Mouse (Mus musculus): Measurements from ENCODE around the gene Amt. TPM values are rescaled to one million over a fixed set of nuclear protein-coding genes. Genes with fewer than 3 reads are reported as not detected.
"Not testable (repeated sequence)": the region's sequence is repeated elsewhere in the genome, so short reads cannot be mapped to it uniquely, and the experiment has no call there.

Amt gene
- polyA plus RNA-seq, 1 experiment from 2014 or later: 6.2 TPM

DNA sequence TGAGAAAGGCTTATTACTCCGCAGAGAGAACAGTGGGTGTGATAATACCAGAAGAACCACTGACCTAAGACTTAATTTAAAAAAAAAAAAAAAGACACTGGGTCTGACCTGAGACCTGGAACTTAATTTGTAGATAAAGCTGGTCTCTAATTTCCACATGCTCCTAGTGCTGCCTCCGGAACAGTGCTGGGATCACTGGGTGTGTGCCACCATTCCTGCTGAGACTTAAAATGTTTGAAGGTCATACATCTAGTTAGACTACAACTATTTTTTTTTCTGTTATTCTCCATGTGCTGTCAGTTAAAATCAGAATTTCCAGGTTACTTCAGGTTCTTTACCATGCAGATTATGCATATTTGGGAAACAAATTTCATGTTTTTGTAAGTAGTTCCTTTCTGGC is 11.5 kb downstream of the Amt start:
- DNase-seq (ENCODE audit: low spot score) (no peak), ATAC-seq (ENCODE audit: low read depth) (no peak)
- Histone ChIP-seq H3K4me1 (ENCODE audit: control insufficient read depth, insufficient read depth, low read length) (peaks cover 32% of the 10 kb centered on the region), H3K4me2 (ENCODE audit: low read depth, low read length) (peak overlapping the region; percentile 86), H3K9ac (ENCODE audit: low read depth, low read length) (peak overlapping the region; percentile 63; the same call in 1 of the 2 replicates), H3K27ac (replicated peaks; ENCODE audit: low read depth, low read length) (no peak overlapping the region), H3K36me3 (ENCODE audit: control insufficient read depth, insufficient read depth, low read length) (peaks cover 9% of the 10 kb centered on the region), H3K9me3 (ENCODE audit: control insufficient read depth, low read length) (no peaks in the 10 kb centered on the region), H3K27me3 (replicated peaks; ENCODE audit: control insufficient read depth, insufficient read depth, low read length) (no peaks in the 10 kb centered on the region), H3K4me3 (ENCODE audit: low read depth, low read length) (peak overlapping the region; percentile 95)
- WGBS: 64% methylated on average over 2 of the region's 2 CpGs

DNA sequence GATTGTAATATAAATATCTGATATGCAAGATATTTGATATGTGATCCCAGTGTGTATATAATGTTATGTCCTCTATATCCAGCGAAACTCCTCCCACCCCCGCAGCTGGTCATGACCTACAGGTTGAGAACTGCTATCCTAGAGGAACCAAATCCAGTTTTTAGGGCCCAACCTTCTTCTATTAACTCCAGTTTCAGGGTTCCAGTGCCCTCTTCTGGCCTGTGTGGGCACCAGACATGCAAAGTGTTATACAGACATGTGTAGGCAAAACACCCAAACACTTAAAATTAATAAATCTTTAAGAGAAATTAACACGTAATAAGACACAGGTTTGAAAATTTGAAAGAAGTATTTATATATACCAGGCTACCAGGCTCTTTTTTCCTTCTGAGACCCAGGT is 20.9 kb downstream of the Amt start:
- WGBS: 96% methylated on average over 3 of the region's 3 CpGs
- ATAC-seq (ENCODE audit: low read depth) (no peak), DNase-seq (ENCODE audit: low spot score) (no peak)
- H3K4me1 ChIP-seq (ENCODE audit: control insufficient read depth, insufficient read depth, low read length): no peaks in the 10 kb centered on the region
- no peak overlapping the region for H3K9ac ChIP-seq (ENCODE audit: low read depth, low read length)
- no peaks in the 10 kb centered on the region for H3K27me3 ChIP-seq (replicated peaks; ENCODE audit: control insufficient read depth, insufficient read depth, low read length)
- peaks cover 42% of the 10 kb centered on the region for H3K36me3 ChIP-seq (ENCODE audit: control insufficient read depth, insufficient read depth, low read length)
- H3K27ac ChIP-seq (replicated peaks; ENCODE audit: low read depth, low read length): no peak overlapping the region
- no peaks in the 10 kb centered on the region for H3K9me3 ChIP-seq (ENCODE audit: control insufficient read depth, low read length)
- no peak overlapping the region for H3K4me3 ChIP-seq (ENCODE audit: low read depth, low read length)
- H3K4me2 ChIP-seq (ENCODE audit: low read depth, low read length): no peak overlapping the region

DNA sequence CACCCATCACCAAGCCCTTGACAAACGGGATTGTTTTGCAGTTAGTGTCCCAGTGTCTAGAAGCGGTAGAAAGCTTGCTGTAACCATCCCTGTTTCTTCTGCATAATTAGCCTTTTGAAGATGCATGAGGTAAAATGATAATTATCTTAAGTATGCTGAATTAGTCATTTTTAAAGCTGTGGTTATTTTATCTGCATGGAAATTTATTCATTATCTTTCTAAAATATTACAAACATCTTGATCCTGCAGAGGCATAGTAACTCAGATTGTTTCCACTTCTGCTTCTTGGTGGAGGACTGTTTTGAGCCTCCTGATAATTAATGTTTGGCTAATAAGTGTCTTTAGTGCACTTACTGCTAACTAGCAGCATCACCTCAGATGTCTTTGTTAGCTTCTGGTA is 21.8 kb downstream of the Amt start:
- Histone ChIP-seq H3K9me3 (ENCODE audit: control insufficient read depth, low read length) (no peaks in the 10 kb centered on the region), H3K4me3 (ENCODE audit: low read depth, low read length) (no peak overlapping the region), H3K27ac (replicated peaks; ENCODE audit: low read depth, low read length) (no peak overlapping the region), H3K4me2 (ENCODE audit: low read depth, low read length) (no peak overlapping the region), H3K9ac (ENCODE audit: low read depth, low read length) (no peak overlapping the region), H3K27me3 (replicated peaks; ENCODE audit: control insufficient read depth, insufficient read depth, low read length) (no peaks in the 10 kb centered on the region), H3K4me1 (ENCODE audit: control insufficient read depth, insufficient read depth, low read length) (no peaks in the 10 kb centered on the region), H3K36me3 (ENCODE audit: control insufficient read depth, insufficient read depth, low read length) (peaks cover 45% of the 10 kb centered on the region)
- 85% methylated on average over 2 of the region's 2 CpGs for WGBS
- ATAC-seq (ENCODE audit: low read depth) (no peak), DNase-seq (ENCODE audit: low spot score) (no peak)

DNA sequence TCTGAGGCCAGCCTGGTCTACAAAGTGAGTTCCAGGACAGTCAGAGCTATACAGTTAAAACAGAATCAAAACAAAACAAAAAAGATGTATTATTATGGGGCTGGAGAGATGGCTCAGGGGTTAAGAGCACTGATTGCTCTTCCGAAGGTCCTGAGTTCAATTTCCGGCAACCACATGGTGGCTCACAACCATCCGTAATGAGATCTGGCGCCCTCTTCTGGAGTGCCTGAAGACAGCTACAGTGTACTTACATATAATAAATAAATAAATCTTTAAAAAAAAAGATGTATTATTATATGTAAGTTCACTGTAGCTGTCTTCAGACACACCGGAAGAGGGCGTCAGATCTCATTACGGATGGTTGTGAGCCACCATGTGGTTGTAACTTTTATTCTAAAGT is 25.4 kb downstream of the Amt start:
- ATAC-seq (ENCODE audit: low read depth); H3K27ac ChIP-seq (replicated peaks; ENCODE audit: low read depth, low read length); DNase-seq (ENCODE audit: low spot score); H3K4me1 ChIP-seq (ENCODE audit: control insufficient read depth, insufficient read depth, low read length); H3K27me3 ChIP-seq (replicated peaks; ENCODE audit: control insufficient read depth, insufficient read depth, low read length); H3K9me3 ChIP-seq (ENCODE audit: control insufficient read depth, low read length); H3K9ac ChIP-seq (ENCODE audit: low read depth, low read length); H3K4me2 ChIP-seq (ENCODE audit: low read depth, low read length); H3K4me3 ChIP-seq (ENCODE audit: low read depth, low read length): not testable (repeated sequence)
- WGBS: 81% methylated on average over 7 of the region's 7 CpGs
- peaks cover 44% of the 10 kb centered on the region for H3K36me3 ChIP-seq (ENCODE audit: control insufficient read depth, insufficient read depth, low read length)

DNA sequence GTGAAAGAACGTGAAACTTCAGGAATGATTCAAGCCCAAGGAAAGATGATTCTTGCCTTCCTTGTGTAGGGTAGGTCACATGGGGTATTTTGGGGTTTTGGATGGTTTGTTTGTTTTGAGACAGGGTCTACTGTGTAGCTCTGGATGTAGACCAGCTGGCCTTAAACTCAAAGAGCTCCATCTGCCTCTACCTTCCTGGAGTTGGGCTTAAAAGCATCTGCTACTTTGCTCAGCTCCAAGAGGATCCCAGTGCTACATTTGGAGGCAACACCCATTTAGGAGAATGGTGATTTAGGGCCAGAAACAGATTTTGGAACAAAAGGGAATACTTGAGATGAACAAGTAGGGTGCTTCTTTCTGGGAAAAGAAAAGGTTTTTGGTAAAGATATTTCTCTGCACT is 28.1 kb downstream of the Amt start:
- no peak overlapping the region for H3K9ac ChIP-seq (ENCODE audit: low read depth, low read length)
- no peak for ATAC-seq (ENCODE audit: low read depth)
- no peak overlapping the region for H3K4me2 ChIP-seq (ENCODE audit: low read depth, low read length)
- no peaks in the 10 kb centered on the region for H3K27me3 ChIP-seq (replicated peaks; ENCODE audit: control insufficient read depth, insufficient read depth, low read length)
- no peak for DNase-seq (ENCODE audit: low spot score)
- no peak overlapping the region for H3K27ac ChIP-seq (replicated peaks; ENCODE audit: low read depth, low read length)
- H3K4me3 ChIP-seq (ENCODE audit: low read depth, low read length): no peak overlapping the region
- 97% methylated on average over 1 of the region's 1 CpGs for WGBS
- H3K36me3 ChIP-seq (ENCODE audit: control insufficient read depth, insufficient read depth, low read length): peaks cover 63% of the 10 kb centered on the region
- no peaks in the 10 kb centered on the region for H3K9me3 ChIP-seq (ENCODE audit: control insufficient read depth, low read length)
- no peaks in the 10 kb centered on the region for H3K4me1 ChIP-seq (ENCODE audit: control insufficient read depth, insufficient read depth, low read length)

DNA sequence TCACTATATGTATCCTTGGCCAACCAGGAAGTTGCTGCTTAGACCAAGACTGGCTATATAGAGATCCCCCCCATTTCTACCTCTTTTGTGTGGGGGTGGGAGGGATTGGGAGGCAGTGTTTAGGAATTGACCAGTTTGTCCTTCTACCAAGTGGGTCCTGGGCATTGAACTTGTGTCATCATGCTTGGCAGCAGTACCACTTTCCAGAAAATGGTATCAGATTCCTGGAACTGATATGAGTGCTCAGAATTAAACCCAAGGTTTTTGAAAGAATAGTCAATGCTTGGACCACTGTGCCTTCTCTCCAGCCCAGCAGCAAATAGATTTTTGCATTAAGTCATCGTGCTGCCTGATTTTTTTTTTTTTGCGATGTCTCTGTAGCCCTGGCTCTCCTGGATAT is 29.2 kb downstream of the Amt start:
- no peaks in the 10 kb centered on the region for H3K27me3 ChIP-seq (replicated peaks; ENCODE audit: control insufficient read depth, insufficient read depth, low read length)
- no peaks in the 10 kb centered on the region for H3K9me3 ChIP-seq (ENCODE audit: control insufficient read depth, low read length)
- H3K4me3 ChIP-seq (ENCODE audit: low read depth, low read length): no peak overlapping the region
- no peaks in the 10 kb centered on the region for H3K4me1 ChIP-seq (ENCODE audit: control insufficient read depth, insufficient read depth, low read length)
- DNase-seq (ENCODE audit: low spot score): no peak
- H3K36me3 ChIP-seq (ENCODE audit: control insufficient read depth, insufficient read depth, low read length): peaks cover 67% of the 10 kb centered on the region
- ATAC-seq (ENCODE audit: low read depth): no peak
- no peak overlapping the region for H3K9ac ChIP-seq (ENCODE audit: low read depth, low read length)
- H3K4me2 ChIP-seq (ENCODE audit: low read depth, low read length): no peak overlapping the region
- no peak overlapping the region for H3K27ac ChIP-seq (replicated peaks; ENCODE audit: low read depth, low read length)
- 98% methylated on average over 2 of the region's 2 CpGs for WGBS

DNA sequence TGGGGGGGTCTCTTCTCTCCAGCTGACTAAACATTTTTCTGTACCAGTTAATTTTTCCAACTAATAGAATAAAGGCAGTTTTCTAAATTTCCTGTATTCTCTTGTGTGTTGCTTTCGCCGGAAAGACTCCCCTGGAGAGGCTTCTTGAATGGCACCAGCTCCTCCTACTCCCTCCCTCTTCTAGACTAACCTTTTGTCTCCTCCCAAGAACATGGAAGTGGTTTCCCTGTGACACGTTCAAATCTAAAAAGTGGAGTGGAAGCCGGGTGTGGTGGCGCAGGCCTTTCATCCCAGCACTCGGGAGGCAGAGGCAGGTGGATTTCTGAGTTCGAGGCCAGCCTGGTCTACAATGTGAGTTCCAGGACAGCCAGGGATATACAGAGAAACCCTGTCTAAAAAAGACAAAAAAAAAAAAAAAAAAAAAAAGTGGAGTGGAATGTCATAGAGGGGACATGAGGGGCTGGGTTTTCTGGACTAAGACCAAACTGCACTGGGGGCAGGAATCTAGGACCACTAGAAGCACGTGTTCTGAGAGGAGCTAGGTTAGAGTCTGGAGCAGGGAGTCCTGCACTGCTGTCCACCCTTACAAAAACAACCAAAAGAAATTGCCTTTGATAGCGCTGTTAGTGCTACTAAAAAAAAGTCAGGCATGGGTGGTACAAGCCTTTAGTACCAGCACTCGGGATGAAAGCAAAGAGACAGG is 41.3 kb downstream of the Amt start:
- H3K27me3 ChIP-seq (replicated peaks; ENCODE audit: control insufficient read depth, insufficient read depth, low read length): no peaks in the 10 kb centered on the region
- peaks cover 10% of the 10 kb centered on the region for H3K4me1 ChIP-seq (ENCODE audit: control insufficient read depth, insufficient read depth, low read length)
- peak overlapping the region; percentile 80 for H3K4me2 ChIP-seq (ENCODE audit: low read depth, low read length)
- H3K9ac ChIP-seq (ENCODE audit: low read depth, low read length): 0 out of 2 replicates have a peak overlapping the region, but pooled peaks have one; percentile 94
- no peak for DNase-seq (ENCODE audit: low spot score)
- peak overlapping the region; percentile 81 for H3K4me3 ChIP-seq (ENCODE audit: low read depth, low read length)
- no peaks in the 10 kb centered on the region for H3K9me3 ChIP-seq (ENCODE audit: control insufficient read depth, low read length)
- ATAC-seq (ENCODE audit: low read depth): no peak
- H3K36me3 ChIP-seq (ENCODE audit: control insufficient read depth, insufficient read depth, low read length): peaks cover 39% of the 10 kb centered on the region
- 74% methylated on average over 10 of the region's 10 CpGs for WGBS
- H3K27ac ChIP-seq (replicated peaks; ENCODE audit: low read depth, low read length): peak overlapping the region; percentile 95

DNA sequence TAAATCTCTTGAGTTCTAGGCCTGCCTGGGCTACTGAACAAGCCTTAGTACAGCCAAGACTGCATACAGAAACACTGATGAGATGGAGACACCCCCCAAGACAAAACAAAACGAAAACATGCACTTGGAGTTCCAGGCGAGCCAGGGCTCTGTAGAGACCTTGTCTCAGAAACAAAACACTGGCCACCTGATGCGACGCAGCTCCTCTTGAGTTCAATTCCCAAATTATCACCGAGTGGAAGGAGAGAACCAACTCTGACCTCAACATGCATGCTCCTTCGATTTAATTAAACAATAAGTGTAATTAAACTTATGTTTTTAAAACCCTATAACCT is 41.9 kb downstream of the Amt start:
- peak; percentile 7; the same call in 1 of the 2 replicates for ATAC-seq (ENCODE audit: low read depth)
- peak overlapping the region; percentile 95 for H3K27ac ChIP-seq (replicated peaks; ENCODE audit: low read depth, low read length)
- 20% methylated on average over 6 of the region's 6 CpGs for WGBS
- H3K4me3 ChIP-seq (ENCODE audit: low read depth, low read length): peak overlapping the region; percentile 81
- H3K9ac ChIP-seq (ENCODE audit: low read depth, low read length): peak overlapping the region; percentile 94
- no peaks in the 10 kb centered on the region for H3K27me3 ChIP-seq (replicated peaks; ENCODE audit: control insufficient read depth, insufficient read depth, low read length)
- H3K9me3 ChIP-seq (ENCODE audit: control insufficient read depth, low read length): no peaks in the 10 kb centered on the region
- peaks cover 10% of the 10 kb centered on the region for H3K4me1 ChIP-seq (ENCODE audit: control insufficient read depth, insufficient read depth, low read length)
- H3K4me2 ChIP-seq (ENCODE audit: low read depth, low read length): peak overlapping the region; percentile 80
- peaks cover 36% of the 10 kb centered on the region for H3K36me3 ChIP-seq (ENCODE audit: control insufficient read depth, insufficient read depth, low read length)
- peak; percentile 35 for DNase-seq (ENCODE audit: low spot score)

Measured in embryonic facial prominence, embryonic 14.5 days (tissue).